Mouse (Mus musculus) frontal cortex, adult 2 months (tissue): ENCODE data around the gene Myb. TPM values are rescaled to one million over a fixed set of nuclear protein-coding genes. Genes with fewer than 3 reads are reported as not detected.
A peak's percentile ranks its signal among the peaks of the same experiment; 100 is the strongest.

Source experiments
- DNase-seq, 2 experiments: peaks; one replicate each; pipeline ENCODE4 v3.0.0; 2022; ENCODE audit warnings: low spot score in 1 of 2; ENCODE audit errors: extremely low spot score in 1 of 2
- polyA plus RNA-seq: library from polyadenylated mRNA; depleted of rRNA; stranded (reverse); fragments of >200 nt; gene quantifications from 2 replicates; pipeline ENCODE4 v1.2.3, GENCODE M21; 2012; rRNA removed

The Myb gene
- polyA plus RNA-seq: 0.24 and 0.48 TPM in 2 replicates

DNA sequence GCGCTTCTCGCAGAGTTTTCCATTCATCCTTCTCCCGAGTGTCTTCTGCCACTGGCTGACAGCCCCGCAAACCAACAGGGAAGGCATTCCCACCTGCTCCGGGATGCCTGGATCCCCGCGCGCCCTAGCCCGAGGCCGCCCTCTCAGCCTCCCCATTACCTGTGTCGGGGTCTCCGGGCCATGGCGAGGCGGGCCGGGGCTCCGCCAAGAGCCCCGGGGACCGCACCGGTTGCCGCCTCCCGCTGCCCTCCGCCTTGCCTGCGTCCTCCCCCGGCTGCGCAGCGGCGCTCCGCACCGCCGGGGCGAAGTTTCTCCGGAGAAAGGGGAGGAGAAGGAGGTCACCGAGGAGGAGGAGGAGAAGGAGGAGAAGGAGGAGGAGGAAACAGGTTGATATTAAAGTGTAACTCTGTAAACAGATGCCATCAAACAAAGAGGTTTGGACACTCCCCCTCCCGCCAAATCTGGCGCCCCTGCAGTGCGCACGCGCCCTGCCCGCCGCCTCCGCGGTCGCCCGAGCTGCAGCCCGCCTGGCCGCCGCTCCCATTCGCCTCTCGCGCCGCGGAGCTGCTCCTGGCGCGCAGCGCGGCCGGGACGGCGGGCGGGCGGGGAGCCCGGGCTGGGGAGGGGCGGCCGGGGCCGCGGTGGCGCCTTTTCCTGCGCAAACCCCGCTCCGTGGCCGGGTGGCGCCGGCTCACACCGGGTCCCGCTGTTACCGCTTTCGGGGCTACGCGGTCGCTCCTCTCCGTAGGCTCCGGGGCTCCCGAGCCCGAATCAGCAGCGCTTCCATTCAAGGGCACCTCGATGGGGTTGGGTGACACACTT, at the start of gene Myb:
TSS of gene Myb (minus strand) at position 448 of the 822 bp plus-strand sequence.
- DNase-seq: peak in 1 of 2 experiments; percentile 36

GRCm38 (mm10) chr10:21207378-21207777, 46.6 kb upstream of the Myb start:
- no peak for DNase-seq

DNA sequence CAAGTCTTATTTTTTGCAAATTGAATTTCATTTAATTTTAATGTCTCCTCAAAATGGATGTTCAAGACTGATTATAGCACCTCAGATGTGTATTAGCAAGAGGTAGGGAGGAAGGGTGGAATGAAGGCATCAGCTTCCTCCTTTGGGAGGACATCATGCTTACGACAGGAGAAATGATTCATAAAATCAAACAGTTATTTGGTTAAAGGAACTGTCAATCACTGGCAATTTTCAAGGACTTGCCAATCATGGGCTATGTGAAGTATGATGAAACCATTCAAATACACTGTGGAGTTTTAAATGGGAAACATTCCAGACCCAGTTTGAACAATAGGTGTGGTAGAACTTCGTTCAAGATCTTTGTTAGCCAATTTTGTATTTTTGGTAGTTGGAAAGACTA, 45.4 kb upstream of the Myb start:
- DNase-seq: no peak

GRCm38 (mm10) chr10:21204496-21205085, 43.8 kb upstream of the Myb start:
- no peak for DNase-seq

DNA sequence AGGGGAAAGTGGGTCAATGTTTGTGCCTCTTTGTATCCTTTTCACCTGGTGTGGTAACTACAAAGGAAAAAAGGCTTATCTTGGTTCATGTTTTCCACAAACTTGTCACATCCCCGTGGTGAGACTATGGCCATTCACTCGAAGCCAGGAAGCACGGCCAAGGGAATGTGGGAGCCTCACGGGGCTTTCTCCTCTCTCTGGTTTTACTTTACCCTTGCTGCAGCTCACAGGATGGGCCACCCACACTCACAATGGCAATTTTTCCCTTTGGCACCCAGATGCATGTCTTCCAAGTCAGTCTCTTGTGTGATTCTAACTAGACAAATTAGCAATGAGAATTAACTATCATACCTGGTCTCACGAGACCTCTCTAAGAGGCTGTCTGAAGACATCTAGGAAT, 43.1 kb upstream of the Myb start:
- DNase-seq: no peak

DNA sequence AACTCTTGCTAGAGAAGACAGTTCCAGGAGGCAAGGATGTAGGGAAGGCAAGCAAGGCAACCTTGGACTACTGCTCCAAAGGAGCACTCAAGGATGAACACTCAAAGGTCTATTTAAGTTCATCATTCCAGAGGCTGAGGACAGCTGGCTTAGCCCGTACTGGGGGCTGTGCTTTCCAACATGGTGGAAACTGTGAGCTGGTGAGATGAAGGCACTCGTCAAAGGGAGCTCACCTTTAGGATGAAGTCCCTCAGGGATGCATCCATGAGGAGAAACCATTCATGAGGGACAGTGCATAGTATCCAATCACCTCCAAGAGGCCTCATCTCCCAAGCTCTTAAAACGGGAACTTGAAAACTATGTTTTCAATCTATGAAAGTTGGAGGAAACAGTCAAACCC, 42.7 kb upstream of the Myb start:
- no peak for DNase-seq

DNA sequence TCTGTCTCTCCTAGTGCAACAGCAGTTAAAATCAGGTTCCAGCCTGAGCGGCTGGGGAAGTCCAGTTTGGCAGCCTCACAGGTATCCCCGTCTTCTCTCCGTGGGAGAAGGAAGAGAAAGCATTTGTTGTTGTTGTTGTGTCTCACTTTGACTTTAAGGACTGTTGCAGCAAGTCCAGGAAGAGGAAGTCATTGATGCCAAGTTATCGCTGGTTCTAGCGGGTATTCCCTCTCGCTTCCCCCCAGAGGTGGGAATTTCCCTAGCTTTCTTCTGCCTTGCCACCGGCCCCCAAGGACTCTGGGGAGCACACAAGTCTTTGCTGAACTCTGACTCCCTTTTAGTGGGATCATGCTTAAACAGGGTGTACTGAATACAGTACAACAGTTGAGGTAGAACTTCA, 40.0 kb upstream of the Myb start:
- no peak for DNase-seq

DNA sequence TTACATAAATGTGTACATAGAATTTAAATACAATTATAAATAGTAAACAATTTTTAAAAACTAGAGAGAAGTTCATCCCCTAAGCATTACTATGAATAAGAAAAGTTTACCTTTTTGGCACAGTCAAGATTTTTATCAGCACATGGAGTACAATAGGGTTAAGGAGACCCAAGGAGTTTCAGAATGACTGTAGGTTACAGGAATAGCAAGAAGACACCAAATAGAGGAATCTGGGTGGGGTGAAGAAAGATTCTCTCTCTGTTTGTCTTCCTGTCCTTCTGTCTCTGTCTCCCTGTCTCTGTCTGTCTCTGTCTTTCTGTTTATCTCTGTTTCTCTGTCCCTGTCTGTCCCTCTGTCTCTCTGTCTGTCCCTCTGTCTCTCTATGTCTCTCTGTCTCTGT, 39.5 kb upstream of the Myb start:
- no peak for DNase-seq

DNA sequence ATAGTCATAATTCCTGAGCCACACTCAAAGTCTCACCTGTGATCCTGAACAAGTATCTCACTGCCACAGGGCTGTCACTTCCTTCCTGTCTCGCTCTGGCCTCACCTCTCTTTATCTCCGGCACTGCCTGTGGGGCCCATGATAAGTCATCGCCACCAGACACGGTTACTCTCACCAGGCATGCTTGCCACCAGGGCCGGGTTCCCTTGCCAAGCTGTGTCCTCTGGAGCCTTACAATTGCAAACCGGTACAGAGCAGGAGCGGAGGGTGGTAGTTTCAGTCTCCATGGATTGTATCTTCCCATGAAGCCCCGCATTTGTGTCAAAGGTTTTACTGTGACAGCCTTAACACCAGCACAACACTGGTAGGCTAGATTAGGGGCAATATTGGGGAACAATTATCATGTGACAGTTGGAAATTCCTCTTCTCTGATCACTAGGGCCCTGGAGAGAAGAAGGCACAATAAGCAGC, 35.9 kb upstream of the Myb start:
- DNase-seq: no peak

- no peak for DNase-seq
These were observed 34.8 kb upstream of the Myb start for GRCm38 (mm10) chr10:21195597-21195996.

- DNase-seq: no peak
These were observed 33.2 kb upstream of the Myb start for GRCm38 (mm10) chr10:21193935-21194505.

GRCm38 (mm10) chr10:21193088-21193934, 32.5 kb upstream of the Myb start:
- DNase-seq: no peak

GRCm38 (mm10) chr10:21192436-21192835, 31.7 kb upstream of the Myb start:
- DNase-seq: no peak

GRCm38 (mm10) chr10:21189756-21190397, 29.1 kb upstream of the Myb start:
- no peak for DNase-seq

DNA sequence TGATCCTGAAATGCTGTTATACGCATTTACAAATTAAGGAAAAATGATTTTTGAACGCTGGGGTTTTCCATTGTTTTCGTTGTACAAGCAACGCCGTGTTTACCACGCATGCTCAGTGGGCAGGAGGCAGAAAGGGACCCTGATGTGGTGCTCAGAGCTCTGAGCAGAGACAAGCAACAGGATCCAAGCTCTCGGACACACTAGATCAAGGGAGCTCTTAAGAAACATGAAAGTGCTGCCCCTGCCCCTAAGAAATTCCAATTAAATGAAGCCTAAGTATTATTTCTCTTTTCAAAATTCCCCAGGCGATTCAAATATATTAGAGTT, 28.5 kb upstream of the Myb start:
- no peak for DNase-seq

- peak; percentile 10 to 84 for DNase-seq
These were observed 27.9 kb upstream of the Myb start for GRCm38 (mm10) chr10:21188564-21189274.

DNA sequence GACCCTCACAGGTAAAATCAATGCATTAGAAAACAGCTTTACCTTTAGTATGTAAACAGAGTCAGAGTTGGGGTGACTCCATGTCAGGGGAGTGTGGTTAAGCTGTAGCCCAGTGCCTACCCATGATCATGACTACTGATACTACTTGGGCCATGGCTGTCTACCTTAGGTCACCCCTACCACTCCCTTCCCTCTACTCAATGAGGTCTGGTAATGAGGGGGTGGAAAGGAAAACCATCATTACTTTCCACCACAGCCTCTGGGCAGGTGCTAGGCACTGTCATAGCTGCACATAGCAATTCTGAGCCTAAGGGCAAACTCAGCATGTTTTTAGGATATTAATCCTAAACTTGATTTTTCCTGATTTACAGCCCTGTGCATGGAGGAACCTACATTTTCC, 27.1 kb upstream of the Myb start:
- DNase-seq: no peak

DNA sequence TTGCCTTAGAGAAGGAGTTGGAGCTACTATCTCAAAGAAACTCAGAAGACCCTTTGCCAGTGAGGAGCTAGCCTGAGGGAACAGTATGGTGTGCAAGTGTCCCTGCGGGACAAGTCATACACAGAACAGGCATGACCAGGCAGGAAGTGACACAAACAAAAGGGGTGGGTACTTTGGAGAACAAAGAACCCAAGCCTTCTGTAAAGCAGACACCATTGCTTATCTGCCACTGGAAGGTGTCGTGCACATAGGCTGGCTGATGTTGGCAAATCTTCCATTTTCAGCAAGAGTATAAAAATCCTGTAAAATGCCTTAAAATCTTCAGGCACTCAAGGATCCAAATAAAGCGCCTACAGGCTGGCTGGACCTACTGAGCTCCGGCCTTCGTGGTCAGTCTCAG, 25.9 kb upstream of the Myb start:
- no peak for DNase-seq

- no peak for DNase-seq
These were observed 17.9 kb upstream of the Myb start for GRCm38 (mm10) chr10:21178711-21179110.

DNA sequence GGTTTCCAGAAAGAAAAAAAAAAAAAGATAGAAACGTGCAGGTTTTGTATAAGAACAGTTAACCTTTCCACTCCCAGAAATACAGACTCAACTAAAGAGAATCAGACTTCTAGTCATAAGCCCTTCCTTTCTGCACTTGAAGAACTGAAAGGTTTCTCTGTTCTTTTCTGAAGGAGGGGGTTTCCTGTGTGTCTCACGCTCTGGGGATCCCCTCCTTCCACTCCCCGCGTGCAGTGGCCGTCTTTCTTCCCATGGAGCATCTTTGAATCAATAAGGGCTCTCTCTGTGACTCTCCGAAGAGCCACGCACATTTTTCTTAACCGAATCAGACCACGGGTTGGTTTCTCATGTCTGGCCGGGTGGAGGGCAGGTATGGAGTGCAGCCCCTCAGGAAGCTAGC, 17.5 kb upstream of the Myb start:
- no peak for DNase-seq
